Mouse (Mus musculus): ENCODE results near the gene S1pr3. TPM values are rescaled to one million over a fixed set of nuclear protein-coding genes. Genes with fewer than 3 reads are reported as not detected.
A peak's percentile ranks its signal among the peaks of the same experiment; 100 is the strongest.

S1pr3 gene
- polyA plus RNA-seq, 1 experiment from 2014 or later: 114 TPM

GRCm38 (mm10) chr13:51381498-51381897 is 26.9 kb upstream of the S1pr3 start:
- no peak overlapping the region for H3K4me3 ChIP-seq (replicated peaks)
- peaks cover 15% of the 10 kb centered on the region for H3K4me1 ChIP-seq
- 85% methylated on average over 6 of the region's 6 CpGs for WGBS
- H3K27me3 ChIP-seq: no peaks in the 10 kb centered on the region
- no peaks in the 10 kb centered on the region for H3K9me3 ChIP-seq (replicated peaks)
- H3K4me2 ChIP-seq (replicated peaks): no peak overlapping the region
- no peak overlapping the region for H3K27ac ChIP-seq (replicated peaks)
- no peaks in the 10 kb centered on the region for H3K36me3 ChIP-seq
- no peak overlapping the region for H3K9ac ChIP-seq
- no peak for ATAC-seq (ENCODE audit: insufficient number of reproducible peaks, low FRiP score, low TSS enrichment, low read depth)

GRCm38 (mm10) chr13:51384899-51385298 is 23.5 kb upstream of the S1pr3 start:
- H3K9ac ChIP-seq: no peak overlapping the region
- H3K4me3 ChIP-seq (replicated peaks): no peak overlapping the region
- H3K4me2 ChIP-seq (replicated peaks): no peak overlapping the region
- H3K27ac ChIP-seq (replicated peaks): no peak overlapping the region
- H3K9me3 ChIP-seq (replicated peaks): no peaks in the 10 kb centered on the region
- H3K36me3 ChIP-seq: no peaks in the 10 kb centered on the region
- no peaks in the 10 kb centered on the region for H3K27me3 ChIP-seq
- peaks cover 8% of the 10 kb centered on the region; the same call in 1 of the 2 replicates for H3K4me1 ChIP-seq
- no peak for ATAC-seq (ENCODE audit: insufficient number of reproducible peaks, low FRiP score, low TSS enrichment, low read depth)
- 85% methylated on average over 2 of the region's 2 CpGs for WGBS

GRCm38 (mm10) chr13:51387908-51388307 is 20.5 kb upstream of the S1pr3 start:
- Histone ChIP-seq H3K9me3 (replicated peaks) (no peaks in the 10 kb centered on the region), H3K4me3 (replicated peaks) (no peak overlapping the region), H3K36me3 (no peaks in the 10 kb centered on the region), H3K4me2 (replicated peaks) (no peak overlapping the region), H3K27me3 (no peaks in the 10 kb centered on the region), H3K27ac (replicated peaks) (no peak overlapping the region), H3K4me1 (peaks cover 21% of the 10 kb centered on the region), H3K9ac (no peak overlapping the region)
- no peak for ATAC-seq (ENCODE audit: insufficient number of reproducible peaks, low FRiP score, low TSS enrichment, low read depth)
- 56% methylated on average over 4 of the region's 4 CpGs for WGBS

- no peak overlapping the region for H3K4me3 ChIP-seq (replicated peaks)
- 31% methylated on average over 4 of the region's 4 CpGs for WGBS
- H3K4me1 ChIP-seq: peaks cover 21% of the 10 kb centered on the region
- H3K27ac ChIP-seq (replicated peaks): peak overlapping the region; percentile 80
- no peak overlapping the region for H3K9ac ChIP-seq
- no peaks in the 10 kb centered on the region for H3K9me3 ChIP-seq (replicated peaks)
- no peaks in the 10 kb centered on the region for H3K36me3 ChIP-seq
- no peak overlapping the region for H3K4me2 ChIP-seq (replicated peaks)
- H3K27me3 ChIP-seq: no peaks in the 10 kb centered on the region
- no peak for ATAC-seq (ENCODE audit: insufficient number of reproducible peaks, low FRiP score, low TSS enrichment, low read depth)
Measured at GRCm38 (mm10) chr13:51390398-51390797, 18.0 kb upstream of the S1pr3 start.

GRCm38 (mm10) chr13:51391359-51391916 is 17.0 kb upstream of the S1pr3 start:
- peak overlapping the region; percentile 65; the same call in 1 of the 2 replicates for H3K27ac ChIP-seq (replicated peaks)
- no peak overlapping the region for H3K9ac ChIP-seq
- no peak overlapping the region for H3K4me2 ChIP-seq (replicated peaks)
- H3K36me3 ChIP-seq: no peaks in the 10 kb centered on the region
- no peak overlapping the region for H3K4me3 ChIP-seq (replicated peaks)
- no peaks in the 10 kb centered on the region for H3K27me3 ChIP-seq
- H3K4me1 ChIP-seq: peaks cover 21% of the 10 kb centered on the region
- no peak for ATAC-seq (ENCODE audit: insufficient number of reproducible peaks, low FRiP score, low TSS enrichment, low read depth)
- WGBS: 72% methylated on average over 6 of the region's 6 CpGs
- no peaks in the 10 kb centered on the region for H3K9me3 ChIP-seq (replicated peaks)

GRCm38 (mm10) chr13:51392256-51392655 is 16.2 kb upstream of the S1pr3 start:
- H3K9ac ChIP-seq: no peak overlapping the region
- no peak for ATAC-seq (ENCODE audit: insufficient number of reproducible peaks, low FRiP score, low TSS enrichment, low read depth)
- no peak overlapping the region for H3K4me2 ChIP-seq (replicated peaks)
- WGBS: 100% methylated on average over 1 of the region's 1 CpGs
- no peaks in the 10 kb centered on the region for H3K9me3 ChIP-seq (replicated peaks)
- H3K27me3 ChIP-seq: no peaks in the 10 kb centered on the region
- H3K4me3 ChIP-seq (replicated peaks): no peak overlapping the region
- peaks cover 21% of the 10 kb centered on the region for H3K4me1 ChIP-seq
- no peaks in the 10 kb centered on the region for H3K36me3 ChIP-seq
- no peak overlapping the region for H3K27ac ChIP-seq (replicated peaks)

- Histone ChIP-seq H3K4me2 (replicated peaks) (no peak overlapping the region), H3K36me3 (no peaks in the 10 kb centered on the region), H3K4me3 (replicated peaks) (no peak overlapping the region), H3K4me1 (peaks cover 13% of the 10 kb centered on the region), H3K27ac (replicated peaks) (no peak overlapping the region), H3K27me3 (no peaks in the 10 kb centered on the region), H3K9me3 (replicated peaks) (no peaks in the 10 kb centered on the region), H3K9ac (no peak overlapping the region)
- no peak for ATAC-seq (ENCODE audit: insufficient number of reproducible peaks, low FRiP score, low TSS enrichment, low read depth)
- 67% methylated on average over 6 of the region's 6 CpGs for WGBS
Measured at GRCm38 (mm10) chr13:51397861-51398260, 10.6 kb upstream of the S1pr3 start.

GRCm38 (mm10) chr13:51399562-51399961 is 8.9 kb upstream of the S1pr3 start:
- Histone ChIP-seq H3K27me3 (no peaks in the 10 kb centered on the region), H3K4me2 (replicated peaks) (no peak overlapping the region), H3K9ac (no peak overlapping the region), H3K36me3 (no peaks in the 10 kb centered on the region), H3K4me3 (replicated peaks) (no peak overlapping the region), H3K4me1 (peaks cover 13% of the 10 kb centered on the region), H3K9me3 (replicated peaks) (no peaks in the 10 kb centered on the region), H3K27ac (replicated peaks) (no peak overlapping the region)
- 84% methylated on average over 3 of the region's 3 CpGs for WGBS
- no peak for ATAC-seq (ENCODE audit: insufficient number of reproducible peaks, low FRiP score, low TSS enrichment, low read depth)

GRCm38 (mm10) chr13:51400186-51400719 is 8.2 kb upstream of the S1pr3 start:
- 18% methylated on average over 14 of the region's 14 CpGs for WGBS
- H3K9ac ChIP-seq: peak overlapping the region; percentile 7; the same call in 1 of the 2 replicates
- H3K4me2 ChIP-seq (replicated peaks): peak overlapping the region; percentile 69
- peak; percentile 75 for ATAC-seq (ENCODE audit: insufficient number of reproducible peaks, low FRiP score, low TSS enrichment, low read depth)
- no peaks in the 10 kb centered on the region for H3K9me3 ChIP-seq (replicated peaks)
- H3K27ac ChIP-seq (replicated peaks): peak overlapping the region; percentile 58
- H3K4me1 ChIP-seq: peaks cover 13% of the 10 kb centered on the region
- no peaks in the 10 kb centered on the region for H3K36me3 ChIP-seq
- no peaks in the 10 kb centered on the region for H3K27me3 ChIP-seq
- H3K4me3 ChIP-seq (replicated peaks): peak overlapping the region; percentile 36

GRCm38 (mm10) chr13:51400736-51401501 is 7.5 kb upstream of the S1pr3 start:
- peaks cover 13% of the 10 kb centered on the region for H3K4me1 ChIP-seq
- H3K4me3 ChIP-seq (replicated peaks): peak overlapping the region; percentile 36
- H3K4me2 ChIP-seq (replicated peaks): peak overlapping the region; percentile 69
- no peaks in the 10 kb centered on the region for H3K27me3 ChIP-seq
- H3K27ac ChIP-seq (replicated peaks): peak overlapping the region; percentile 58
- no peaks in the 10 kb centered on the region for H3K9me3 ChIP-seq (replicated peaks)
- no peak for ATAC-seq (ENCODE audit: insufficient number of reproducible peaks, low FRiP score, low TSS enrichment, low read depth)
- H3K9ac ChIP-seq: peak overlapping the region; percentile 7; the same call in 1 of the 2 replicates
- 5% methylated on average over 20 of the region's 20 CpGs for WGBS
- no peaks in the 10 kb centered on the region for H3K36me3 ChIP-seq

- Histone ChIP-seq H3K4me2 (replicated peaks) (no peak overlapping the region), H3K9ac (no peak overlapping the region), H3K9me3 (replicated peaks) (no peaks in the 10 kb centered on the region), H3K27me3 (no peaks in the 10 kb centered on the region), H3K27ac (replicated peaks) (no peak overlapping the region; the same call in 1 of the 2 replicates), H3K36me3 (no peaks in the 10 kb centered on the region), H3K4me3 (replicated peaks) (no peak overlapping the region), H3K4me1 (peaks cover 40% of the 10 kb centered on the region)
- WGBS: 62% methylated on average over 4 of the region's 4 CpGs
- no peak for ATAC-seq (ENCODE audit: insufficient number of reproducible peaks, low FRiP score, low TSS enrichment, low read depth)
Measured at GRCm38 (mm10) chr13:51404566-51404965, 3.9 kb upstream of the S1pr3 start.
